Mouse (Mus musculus): ENCODE measurements around the gene Frmpd1.

DNA sequence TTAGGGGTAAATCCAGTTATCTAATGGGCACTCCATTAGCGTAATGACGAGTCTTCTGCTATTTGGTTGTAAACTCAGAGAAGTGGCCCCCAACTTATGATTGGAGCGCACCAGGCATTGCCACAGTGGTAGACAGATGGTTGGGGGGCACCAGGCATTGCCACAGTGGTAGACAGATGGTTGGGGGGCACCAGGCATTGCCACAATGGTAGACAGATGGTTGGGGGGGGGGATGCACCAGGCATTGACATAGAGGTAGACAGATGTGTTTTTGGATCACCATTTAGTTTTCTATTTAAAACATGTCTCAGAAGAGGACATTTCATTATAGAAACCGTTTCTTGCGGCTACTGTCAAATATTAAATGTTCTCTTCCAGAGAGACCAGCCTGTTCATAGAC is 53.6 kb downstream of the Frmpd1 start:
- TF ChIP-seq CTCF (conservative IDR thresholded peaks at IDR 0.05; ENCODE audit: low read length) (no peak), POU5F1 (IDR thresholded peaks at IDR 0.05; ENCODE audit: borderline replicate concordance, low read length) (no peak)

Data from E14TG2a.4 (cell line).